Mouse (Mus musculus): Measurements from ENCODE around the gene 5430403G16Rik. TPM values are rescaled to one million over a fixed set of nuclear protein-coding genes. Genes with fewer than 3 reads are reported as not detected.
"Not testable (repeated sequence)": the region's sequence is repeated elsewhere in the genome, so short reads cannot be mapped to it uniquely, and the experiment has no call there.

5430403G16Rik gene
- polyA plus RNA-seq (2015; fragmentation: Nextera tagmentation; extraction: Ambion mirVana), result 2.5 and 3.6 TPM in 2 replicates

DNA sequence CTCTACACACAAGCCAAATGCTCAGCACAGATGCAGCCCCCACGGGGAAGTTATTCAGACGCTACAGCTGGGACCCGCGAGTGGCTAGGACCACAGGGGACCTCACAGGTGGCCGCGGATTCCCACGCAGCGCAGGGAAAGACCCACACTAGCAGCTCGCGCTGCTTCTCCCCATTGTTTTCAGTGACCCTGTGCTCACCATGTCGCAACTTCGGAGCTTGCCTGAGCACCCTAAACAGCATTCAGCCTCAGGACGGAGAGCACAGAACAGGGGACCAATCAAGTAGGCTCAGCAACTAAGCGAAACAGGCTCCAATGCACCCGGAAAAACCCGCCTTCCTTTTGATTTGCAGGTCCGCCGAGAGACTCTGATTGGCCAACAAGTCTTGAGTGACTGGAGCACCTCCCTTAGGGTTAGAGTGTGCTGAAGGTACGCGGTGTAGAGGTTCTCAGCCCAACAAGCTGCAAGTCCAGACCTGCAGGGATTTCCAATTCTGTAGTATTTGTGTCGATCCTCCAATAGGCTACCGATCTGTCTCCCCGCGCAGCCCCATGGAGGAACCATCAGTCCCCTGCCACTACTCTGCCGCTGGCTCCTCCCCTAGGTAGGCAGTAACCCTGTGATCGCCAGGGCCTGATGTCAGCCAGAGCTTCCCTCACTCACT is at the start of gene 5430403G16Rik:
Gene 5430403G16Rik (minus strand): TSS at position 505 of the 665 bp plus-strand sequence.
- peak within 1 kb of the TSS; percentile 73 for H3K4me2 ChIP-seq (replicated peaks)
- WGBS, result under 1% methylated on average over 26 of the region's 26 CpGs
- H3K27ac ChIP-seq, result peak within 1 kb of the TSS; percentile 63; the same call in 1 of the 2 replicates
- peak; percentile 98 for ATAC-seq (ENCODE audit: low FRiP score, low read depth)
- H3K4me1 ChIP-seq, H3K36me3 ChIP-seq, H3K9me3 ChIP-seq, H3K27me3 ChIP-seq: not testable (repeated sequence)
- peak within 1 kb of the TSS; percentile 63 for H3K4me3 ChIP-seq
- peak within 1 kb of the TSS; percentile 75 for H3K9ac ChIP-seq

GRCm38 (mm10) chr5:109717341-109717740 is 26.5 kb upstream of the 5430403G16Rik start:
- WGBS, result 54% methylated on average over 3 of the region's 3 CpGs
- ATAC-seq (ENCODE audit: low FRiP score, low read depth); H3K27ac ChIP-seq; H3K36me3 ChIP-seq; H3K4me2 ChIP-seq (replicated peaks); H3K27me3 ChIP-seq; H3K4me1 ChIP-seq; H3K9ac ChIP-seq; H3K4me3 ChIP-seq; H3K9me3 ChIP-seq: not testable (repeated sequence)

DNA sequence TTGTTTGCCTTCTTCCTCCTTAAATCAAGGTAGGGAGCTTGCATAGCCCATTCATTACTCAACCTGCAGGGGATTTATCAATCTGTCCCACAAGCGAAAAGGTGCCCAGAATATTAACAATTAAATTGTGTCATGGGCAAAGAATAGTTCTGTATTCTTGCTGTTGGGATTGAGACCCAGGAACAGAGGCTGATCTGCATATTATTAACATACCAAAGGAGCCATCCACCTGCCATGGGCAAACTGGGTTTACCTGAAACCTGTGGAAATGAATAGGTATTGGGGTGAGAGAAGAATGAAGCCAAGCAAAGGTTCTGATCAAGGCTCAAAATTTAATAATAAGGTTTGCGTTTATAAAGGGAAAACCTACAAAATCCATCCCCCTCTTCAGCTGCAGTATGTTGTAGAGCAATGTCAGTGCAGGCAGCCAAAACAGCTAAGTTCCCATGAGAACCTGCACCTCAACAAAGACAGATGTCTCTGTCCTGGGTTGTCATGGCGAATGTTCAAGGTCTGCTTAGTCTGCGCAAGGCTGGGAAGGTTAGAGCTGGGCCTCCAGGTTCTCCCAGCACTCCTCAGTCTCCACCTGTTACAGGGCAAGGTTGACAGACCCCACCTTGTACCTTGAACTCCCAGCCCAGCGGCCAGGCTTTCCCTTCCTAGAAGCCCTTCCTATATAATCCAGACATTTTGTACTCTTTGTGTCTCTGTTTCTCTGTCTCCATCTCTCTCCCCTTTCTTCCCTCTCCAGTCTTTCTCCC is 544 bp upstream of the 5430403G16Rik start:
- 57% methylated on average over 5 of the region's 5 CpGs for WGBS
- H3K4me1 ChIP-seq; H3K27me3 ChIP-seq; H3K9ac ChIP-seq; H3K9me3 ChIP-seq; ATAC-seq (ENCODE audit: low FRiP score, low read depth); H3K36me3 ChIP-seq; H3K27ac ChIP-seq: not testable (repeated sequence)
- Histone ChIP-seq H3K4me3 (peak overlapping the region; percentile 63), H3K4me2 (replicated peaks) (peak overlapping the region; percentile 73)

- Histone ChIP-seq H3K36me3 (no peaks in the 10 kb centered on the region), H3K4me2 (replicated peaks) (no peak overlapping the region), H3K9ac (no peak overlapping the region), H3K4me1 (no peaks in the 10 kb centered on the region), H3K9me3 (peaks cover 20% of the 10 kb centered on the region), H3K4me3 (no peak overlapping the region), H3K27ac (no peak overlapping the region), H3K27me3 (no peaks in the 10 kb centered on the region)
- no peak for ATAC-seq (ENCODE audit: low FRiP score, low read depth)
- 75% methylated on average over 4 of the region's 4 CpGs for WGBS
Observed at GRCm38 (mm10) chr5:109682921-109683320, 7.9 kb downstream of the 5430403G16Rik start.

Other genes starting within 250 kb of the 5430403G16Rik start
- gene Crlf2, start 132.0 kb downstream of the 5430403G16Rik start, polyA plus RNA-seq (2015; fragmentation: Nextera tagmentation; extraction: Ambion mirVana), result 10.5 and 10.6 TPM in 2 replicates
- gene 4930522L14Rik, start 60.8 kb upstream of the 5430403G16Rik start, polyA plus RNA-seq (2015; fragmentation: Nextera tagmentation; extraction: Ambion mirVana), result 8.8 and 8.9 TPM in 2 replicates
- gene Gm15446, start 232.4 kb upstream of the 5430403G16Rik start, polyA plus RNA-seq (2015; fragmentation: Nextera tagmentation; extraction: Ambion mirVana), result 0.89 and 1.0 TPM in 2 replicates

All from limb, embryonic 13.5 days (tissue).